Mouse (Mus musculus) midbrain, embryonic 14.5 days (tissue): ENCODE measurements around the gene Gm45808. TPM values are rescaled to one million over a fixed set of nuclear protein-coding genes. Genes with fewer than 3 reads are reported as not detected.

Experiments used
- ATAC-seq: fragments of 200-750 bp; cut with Nextera tagmentation; 2 replicates; pipeline ENCODE4 v1.8.0; 2017; ENCODE audit warnings: moderate number of reproducible peaks, moderate library complexity; ENCODE audit not compliant: low FRiP score, low TSS enrichment
- DNase-seq: peaks from one replicate; pipeline ENCODE4 v3.0.0-alpha.2; 2015
- H3K27ac ChIP-seq: fragments of 300-500 bp; sonication (generic); replicated peaks from 2 replicates; pipeline ENCODE4 v1.5.1; 2014; ENCODE audit warnings: mild to moderate bottlenecking, low read depth, low read length, moderate library complexity
- H3K27me3 ChIP-seq: fragments of 300-500 bp; sonication (generic); 2 replicates; pipeline ENCODE4 v1.6.1; 2014; ENCODE audit warnings: low read length, control low read depth, mixed read lengths; ENCODE audit not compliant: control insufficient read depth, insufficient read depth
- H3K36me3 ChIP-seq: fragments of 300-500 bp; sonication (generic); 2 replicates; pipeline ENCODE4 v1.6.1; 2014; ENCODE audit warnings: low read length, control low read depth; ENCODE audit not compliant: control insufficient read depth, insufficient read depth
- H3K4me1 ChIP-seq: fragments of 300-500 bp; sonication (generic); 2 replicates; pipeline ENCODE4 v1.6.1; 2014; ENCODE audit warnings: mild to moderate bottlenecking, antibody characterized with exemption, low read length, control low read depth; ENCODE audit not compliant: control insufficient read depth, insufficient read depth
- H3K4me2 ChIP-seq: fragments of 300-500 bp; sonication (generic); 2 replicates; pipeline ENCODE4 v1.6.1; 2014; ENCODE audit warnings: mild to moderate bottlenecking, low read length, moderate library complexity
- H3K4me3 ChIP-seq: fragments of 300-500 bp; sonication (generic); replicated peaks from 2 replicates; pipeline ENCODE4 v1.5.1; 2014; ENCODE audit warnings: low read depth, low read length
- H3K9ac ChIP-seq: fragments of 300-500 bp; sonication (generic); replicated peaks from 2 replicates; pipeline ENCODE4 v1.6.1; 2014; ENCODE audit warnings: mild to moderate bottlenecking, low read length, moderate library complexity
- H3K9me3 ChIP-seq: fragments of 300-500 bp; sonication (generic); 2 replicates; pipeline ENCODE4 v1.6.1; 2016; ENCODE audit warnings: low read length, control low read depth, mixed read lengths; ENCODE audit not compliant: control insufficient read depth
- WGBS: fragments of 180-500 bp; shearing (Covaris S2); extraction: QIAGEN DNeasy Blood & Tissue Kit; methylation state at CpG from one replicate; pipeline ENCODE4 v1.1.7; 2014; 5-methylcytosine and 5-hydroxymethylcytosine counted together
- polyA plus RNA-seq: library from polyadenylated mRNA; unstranded; fragments of >200 nt; fragmentation: Nextera tagmentation; extraction: Ambion mirVana; gene quantifications from 2 replicates; pipeline ENCODE4 v1.2.1, GENCODE M21; 2014

The Gm45808 gene
- polyA plus RNA-seq, 1 experiment from 2014 or later, result not detected

- DNase-seq (no peak), ATAC-seq (no peak)
- no peaks in the 10 kb centered on the region for H3K9me3 ChIP-seq
- H3K9ac ChIP-seq, result no peak overlapping the region
- no peak overlapping the region for H3K4me2 ChIP-seq
- H3K4me1 ChIP-seq, result peaks cover 30% of the 10 kb centered on the region
- no peak overlapping the region for H3K27ac ChIP-seq
- peaks cover 11% of the 10 kb centered on the region for H3K36me3 ChIP-seq
- H3K27me3 ChIP-seq, result no peaks in the 10 kb centered on the region
- H3K4me3 ChIP-seq, result no peak overlapping the region
- WGBS, result 40% methylated on average over 6 of the region's 6 CpGs
Observed at GRCm38 (mm10) chr7:45437046-45437445, 49.6 kb downstream of the Gm45808 start.

GRCm38 (mm10) chr7:45436444-45436843 lies 50.2 kb downstream of the Gm45808 start:
- Histone ChIP-seq H3K4me1 (peaks cover 30% of the 10 kb centered on the region), H3K9ac (no peak overlapping the region), H3K9me3 (no peaks in the 10 kb centered on the region), H3K36me3 (peaks cover 12% of the 10 kb centered on the region), H3K4me3 (no peak overlapping the region), H3K4me2 (no peak overlapping the region), H3K27ac (no peak overlapping the region), H3K27me3 (no peaks in the 10 kb centered on the region)
- ATAC-seq (no peak), DNase-seq (no peak)
- WGBS, result 94% methylated on average over 5 of the region's 5 CpGs

DNA sequence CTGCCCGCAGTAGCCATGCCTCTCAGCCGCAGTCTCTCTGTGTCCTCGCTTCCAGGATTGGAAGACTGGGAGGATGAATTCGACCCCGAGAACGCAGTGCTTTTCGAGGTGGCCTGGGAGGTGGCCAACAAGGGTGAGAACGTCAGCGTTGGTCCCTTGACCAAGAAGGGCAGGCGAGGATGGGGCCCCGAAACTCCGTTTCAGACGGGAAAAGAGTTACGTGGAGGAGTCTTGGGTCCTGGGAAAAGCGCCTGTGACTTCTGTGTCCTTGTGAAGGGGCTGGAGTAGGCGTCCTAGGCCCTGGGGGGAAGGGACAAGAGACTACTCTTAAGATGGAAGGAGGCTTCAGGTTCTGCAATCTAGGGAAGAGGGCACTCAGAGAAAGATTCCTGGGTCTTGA lies 51.6 kb downstream of the Gm45808 start:
- 2% methylated on average over 16 of the region's 16 CpGs for WGBS
- H3K36me3 ChIP-seq, result peaks cover 20% of the 10 kb centered on the region

DNA sequence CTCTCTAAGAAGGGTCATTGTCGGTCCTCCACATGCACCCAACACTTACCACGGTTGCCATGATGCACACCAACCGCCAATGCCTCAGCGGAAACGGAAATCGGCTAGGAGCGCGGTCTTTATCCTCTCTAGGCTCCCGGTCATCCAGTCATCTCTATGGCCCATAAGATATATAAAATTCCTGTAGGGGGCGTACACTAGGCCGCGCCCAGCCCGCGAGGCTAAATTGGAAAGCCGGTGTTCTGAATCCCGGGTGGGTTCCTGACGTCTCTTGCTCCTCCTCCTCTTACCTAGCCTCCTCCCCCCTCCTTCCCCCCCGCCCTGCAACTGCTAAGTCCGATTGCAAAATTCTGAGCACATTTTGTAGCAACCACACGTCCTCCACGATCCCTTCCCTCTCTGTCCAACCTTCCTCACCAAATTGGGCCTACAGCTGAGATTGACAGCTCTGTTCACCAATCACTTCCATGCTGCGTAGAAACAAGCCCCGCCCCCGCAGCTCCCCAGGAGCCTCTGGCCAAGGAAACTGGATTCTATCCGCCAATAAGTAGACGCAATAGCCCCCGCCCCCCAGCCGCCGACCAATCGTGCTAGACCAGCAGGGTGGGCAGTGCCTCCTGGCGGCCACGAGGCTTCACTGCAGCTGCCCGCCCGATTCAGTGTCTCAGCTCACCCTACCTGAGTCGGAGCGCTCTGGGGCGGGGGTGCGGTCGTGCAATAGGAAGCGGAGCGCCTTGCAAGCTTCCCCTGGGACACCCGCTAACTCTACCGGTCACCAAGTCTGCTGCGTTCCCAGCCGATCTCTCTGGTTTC lies 52.2 kb downstream of the Gm45808 start, which contains the start of gene Gys1:
TSS of gene Gys1 (plus strand) at position 642 of the 813 bp plus-strand sequence.
- Histone ChIP-seq H3K4me3 (peak within 1 kb of the TSS; percentile 70), H3K4me1 (peaks cover 30% of the 10 kb centered on the region), H3K9me3 (no peaks in the 10 kb centered on the region), H3K27ac (peak within 1 kb of the TSS; percentile 92), H3K36me3 (peaks cover 26% of the 10 kb centered on the region), H3K27me3 (no peaks in the 10 kb centered on the region), H3K4me2 (peak within 1 kb of the TSS; percentile 75), H3K9ac (peak within 1 kb of the TSS; percentile 59)
- peak; percentile 97 for ATAC-seq
- peak; percentile 100 for DNase-seq
- under 1% methylated on average over 45 of the region's 45 CpGs for WGBS

More for the DNA sequence above, 51.6 kb downstream of the Gm45808 start:
- no peaks in the 10 kb centered on the region for H3K9me3 ChIP-seq
- ATAC-seq, result 0 out of 2 replicates have a peak, but pooled peaks have one; percentile 14
- H3K9ac ChIP-seq, result peak overlapping the region; percentile 59
- DNase-seq, result peak; percentile 46
- H3K4me2 ChIP-seq, result peak overlapping the region; percentile 75
- H3K27ac ChIP-seq, result peak overlapping the region; percentile 50
- peaks cover 30% of the 10 kb centered on the region for H3K4me1 ChIP-seq
- no peaks in the 10 kb centered on the region for H3K27me3 ChIP-seq
- peak overlapping the region; percentile 70 for H3K4me3 ChIP-seq

- Histone ChIP-seq H3K27me3 (no peaks in the 10 kb centered on the region), H3K9me3 (no peaks in the 10 kb centered on the region), H3K4me1 (peaks cover 30% of the 10 kb centered on the region), H3K9ac (peak overlapping the region; percentile 58), H3K36me3 (peaks cover 32% of the 10 kb centered on the region), H3K27ac (peak overlapping the region; percentile 92), H3K4me3 (peak overlapping the region; percentile 70), H3K4me2 (peak overlapping the region; percentile 64)
- no peak for DNase-seq
- no peak for ATAC-seq
- WGBS, result 2% methylated on average over 7 of the region's 7 CpGs
Observed at GRCm38 (mm10) chr7:45433835-45434202, 52.8 kb downstream of the Gm45808 start.

DNA sequence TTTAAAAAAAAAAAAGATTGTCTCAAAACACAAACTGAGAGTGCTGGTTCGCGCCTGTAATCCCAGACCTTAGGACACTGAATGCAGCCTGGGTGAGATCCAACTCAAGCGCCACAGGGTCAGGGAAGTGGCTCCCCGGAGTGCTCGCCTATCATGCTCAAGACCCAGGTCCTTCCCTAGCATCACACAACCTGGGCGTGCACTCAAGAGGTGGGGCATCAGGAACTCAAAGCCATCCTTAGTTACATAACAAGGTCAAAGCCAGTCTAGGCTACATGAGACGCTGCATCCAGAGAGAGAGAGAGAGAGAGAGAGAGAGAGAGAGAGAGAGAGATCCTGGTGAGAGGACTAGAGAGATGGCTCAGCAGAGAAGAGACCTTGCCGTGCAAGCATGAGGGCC lies 60.1 kb downstream of the Gm45808 start:
- H3K4me2 ChIP-seq, result no peak overlapping the region
- no peak overlapping the region for H3K27ac ChIP-seq
- H3K4me3 ChIP-seq, result no peak overlapping the region
- DNase-seq (no peak), ATAC-seq (no peak)
- no peaks in the 10 kb centered on the region for H3K27me3 ChIP-seq
- no peak overlapping the region for H3K9ac ChIP-seq
- 94% methylated on average over 8 of the region's 8 CpGs for WGBS
- H3K36me3 ChIP-seq, result peaks cover 92% of the 10 kb centered on the region
- H3K9me3 ChIP-seq, result no peaks in the 10 kb centered on the region
- H3K4me1 ChIP-seq, result no peaks in the 10 kb centered on the region

- H3K9ac ChIP-seq, result no peak overlapping the region
- peaks cover 39% of the 10 kb centered on the region for H3K27me3 ChIP-seq
- H3K27ac ChIP-seq, result no peak overlapping the region
- ATAC-seq (no peak), DNase-seq (no peak)
- H3K36me3 ChIP-seq, result peaks cover 55% of the 10 kb centered on the region
- H3K4me3 ChIP-seq, result no peak overlapping the region
- no peak overlapping the region for H3K4me2 ChIP-seq
- 90% methylated on average over 14 of the region's 14 CpGs for WGBS
- H3K9me3 ChIP-seq, result no peaks in the 10 kb centered on the region
- H3K4me1 ChIP-seq, result no peaks in the 10 kb centered on the region
Observed at GRCm38 (mm10) chr7:45421194-45421593, 65.4 kb downstream of the Gm45808 start.

DNA sequence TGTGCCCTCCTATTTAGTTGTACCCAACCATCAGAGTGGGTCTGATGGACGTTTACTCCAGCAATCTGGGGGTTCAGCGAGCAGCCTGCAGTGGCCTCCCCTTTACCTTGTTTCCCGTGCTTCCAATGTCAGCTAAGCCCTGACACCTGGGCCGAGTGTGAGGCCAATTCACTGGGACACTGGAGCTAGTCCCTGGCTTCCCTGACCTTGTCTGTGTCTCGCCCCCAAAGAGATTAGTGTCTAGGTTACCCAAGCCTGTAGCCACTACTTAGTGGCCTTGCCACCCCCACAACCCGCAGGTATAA lies 66.0 kb downstream of the Gm45808 start, which contains the start of gene Lhb:
TSS of gene Lhb (plus strand) at position 206 of the 305 bp plus-strand sequence.
- peaks cover 51% of the 10 kb centered on the region for H3K36me3 ChIP-seq
- DNase-seq (no peak), ATAC-seq (no peak)
- H3K9me3 ChIP-seq, result no peaks in the 10 kb centered on the region
- 52% methylated on average over 6 of the region's 6 CpGs for WGBS
- peaks cover 45% of the 10 kb centered on the region for H3K27me3 ChIP-seq
- no peak within 1 kb of the TSS for H3K4me2 ChIP-seq
- H3K4me3 ChIP-seq, result no peak within 1 kb of the TSS
- no peaks in the 10 kb centered on the region for H3K4me1 ChIP-seq
- no peak within 1 kb of the TSS for H3K9ac ChIP-seq
- H3K27ac ChIP-seq, result no peak within 1 kb of the TSS
